Mouse (Mus musculus): ENCODE results near the gene Tmem120b. TPM values are rescaled to one million over a fixed set of nuclear protein-coding genes. Genes with fewer than 3 reads are reported as not detected.

Gene Tmem120b
- polyA plus RNA-seq, 1 experiment from 2014 or later = 9.0 TPM

- H3K27ac ChIP-seq = peak overlapping the region; percentile 100
- 0% methylated on average over 31 of the region's 31 CpGs for WGBS
- no peaks in the 10 kb centered on the region for H3K9me3 ChIP-seq
- H3K4me2 ChIP-seq = peak overlapping the region; percentile 100
- H3K4me1 ChIP-seq = peaks cover 49% of the 10 kb centered on the region
- peaks cover 14% of the 10 kb centered on the region for H3K36me3 ChIP-seq (replicated peaks)
- H3K9ac ChIP-seq = peak overlapping the region; percentile 99
- H3K4me3 ChIP-seq (replicated peaks) = peak overlapping the region; percentile 81
- H3K27me3 ChIP-seq = no peaks in the 10 kb centered on the region
- ATAC-seq (ENCODE audit: low FRiP score) = peak; percentile 72
These were observed 72.7 kb downstream of the Tmem120b start for GRCm38 (mm10) chr5:123140694-123141554.

GRCm38 (mm10) chr5:123141555-123142160 lies 73.4 kb downstream of the Tmem120b start:
- H3K4me2 ChIP-seq = peak overlapping the region; percentile 100
- peak; percentile 13 for ATAC-seq (ENCODE audit: low FRiP score)
- H3K4me3 ChIP-seq (replicated peaks) = peak overlapping the region; percentile 81
- H3K9ac ChIP-seq = peak overlapping the region; percentile 99
- H3K4me1 ChIP-seq = peaks cover 48% of the 10 kb centered on the region
- under 1% methylated on average over 37 of the region's 38 CpGs for WGBS
- H3K27ac ChIP-seq = peak overlapping the region; percentile 100
- H3K27me3 ChIP-seq = no peaks in the 10 kb centered on the region
- H3K36me3 ChIP-seq (replicated peaks) = peaks cover 21% of the 10 kb centered on the region
- H3K9me3 ChIP-seq = no peaks in the 10 kb centered on the region

GRCm38 (mm10) chr5:123142161-123143157 lies 74.2 kb downstream of the Tmem120b start, which contains the start of gene Setd1b:
Gene Setd1b, plus strand, starts transcription at chr5:123142193.
- peak within 1 kb of the TSS; percentile 100 for H3K4me2 ChIP-seq
- peaks cover 42% of the 10 kb centered on the region for H3K4me1 ChIP-seq
- ATAC-seq (ENCODE audit: low FRiP score) = peak; percentile 33; the same call in 1 of the 2 replicates
- no peaks in the 10 kb centered on the region for H3K27me3 ChIP-seq
- peak within 1 kb of the TSS; percentile 81 for H3K4me3 ChIP-seq (replicated peaks)
- H3K27ac ChIP-seq = peak within 1 kb of the TSS; percentile 100
- no peaks in the 10 kb centered on the region for H3K9me3 ChIP-seq
- peak within 1 kb of the TSS; percentile 99 for H3K9ac ChIP-seq
- H3K36me3 ChIP-seq (replicated peaks) = peaks cover 24% of the 10 kb centered on the region
- WGBS = under 1% methylated on average over 83 of the region's 103 CpGs

DNA sequence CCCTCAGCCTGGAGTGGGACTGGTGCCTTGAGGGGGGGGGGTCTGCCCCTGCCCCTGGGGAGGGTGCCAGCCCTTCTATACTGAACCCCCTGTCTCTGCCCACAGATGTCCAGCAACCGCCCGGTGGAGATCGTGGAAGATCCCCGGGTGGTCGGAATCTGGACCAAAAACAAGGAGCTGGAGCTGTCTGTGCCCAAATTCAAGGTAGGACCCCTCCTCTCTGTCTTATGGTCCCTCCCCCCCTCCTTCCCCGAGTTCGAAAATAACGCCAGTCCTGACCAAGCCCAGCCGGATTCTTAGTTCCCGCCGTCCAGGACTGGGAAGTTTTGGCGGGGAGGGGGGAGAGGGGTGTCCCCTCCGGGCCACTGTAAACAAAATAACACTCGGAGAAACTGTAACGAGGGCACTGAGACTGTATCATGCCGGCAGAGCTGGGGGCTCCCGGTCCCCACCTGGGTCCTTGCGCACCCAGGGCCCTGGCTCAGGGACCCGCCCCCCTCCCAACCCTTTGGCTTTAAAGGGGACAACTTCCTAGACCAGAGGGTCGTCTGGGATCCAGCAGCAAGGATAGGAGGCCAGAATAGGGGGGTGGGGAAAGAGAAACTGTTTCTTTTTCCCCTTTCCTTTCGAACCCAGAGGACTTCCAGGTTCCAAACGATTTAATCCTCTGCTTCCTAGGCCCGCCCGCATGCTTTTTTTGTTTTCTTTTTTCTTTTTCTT lies 75.2 kb downstream of the Tmem120b start:
- H3K27me3 ChIP-seq = no peaks in the 10 kb centered on the region
- no peak for ATAC-seq (ENCODE audit: low FRiP score)
- 1% methylated on average over 24 of the region's 24 CpGs for WGBS
- peak overlapping the region; percentile 100 for H3K4me2 ChIP-seq
- H3K4me1 ChIP-seq = peaks cover 43% of the 10 kb centered on the region
- H3K9me3 ChIP-seq = no peaks in the 10 kb centered on the region
- H3K27ac ChIP-seq = peak overlapping the region; percentile 100
- H3K9ac ChIP-seq = peak overlapping the region; percentile 99
- peak overlapping the region; percentile 81 for H3K4me3 ChIP-seq (replicated peaks)
- H3K36me3 ChIP-seq (replicated peaks) = peaks cover 33% of the 10 kb centered on the region

DNA sequence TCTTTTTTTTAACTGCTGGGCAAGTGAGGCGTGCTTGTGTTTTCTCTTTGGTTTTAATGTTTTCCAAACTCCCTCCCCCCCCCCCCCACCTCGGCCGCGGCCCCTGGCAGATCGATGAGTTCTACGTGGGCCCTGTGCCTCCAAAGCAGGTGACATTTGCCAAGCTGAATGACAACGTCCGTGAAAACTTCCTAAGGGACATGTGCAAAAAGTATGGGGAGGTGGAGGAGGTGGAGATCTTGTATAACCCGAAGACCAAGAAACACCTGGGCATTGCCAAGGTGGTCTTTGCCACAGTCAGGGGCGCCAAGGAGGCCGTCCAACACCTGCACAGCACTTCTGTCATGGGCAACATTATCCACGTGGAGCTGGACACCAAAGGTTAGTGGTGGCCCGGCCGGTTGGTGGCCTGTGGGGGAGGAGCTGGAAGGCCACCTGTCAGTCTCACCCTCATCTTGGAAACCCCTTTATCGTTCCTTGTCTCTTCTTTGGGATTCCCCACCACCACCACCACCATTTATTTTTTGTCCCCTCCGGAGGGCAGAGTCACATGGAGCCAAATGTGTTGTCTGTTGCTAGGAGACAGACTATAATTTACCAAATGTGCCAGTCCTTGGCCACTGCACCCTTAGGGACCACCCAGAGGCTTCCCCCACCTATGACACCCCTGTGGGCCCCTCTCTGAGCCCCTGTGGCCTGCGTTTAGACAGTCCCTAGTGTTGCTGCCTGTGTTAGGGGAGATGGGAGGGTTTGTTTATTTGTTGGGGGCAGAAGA lies 75.9 kb downstream of the Tmem120b start:
- 4% methylated on average over 17 of the region's 17 CpGs for WGBS
- ATAC-seq (ENCODE audit: low FRiP score) = no peak
- Histone ChIP-seq H3K27me3 (no peaks in the 10 kb centered on the region), H3K9me3 (no peaks in the 10 kb centered on the region), H3K36me3 (replicated peaks) (peaks cover 40% of the 10 kb centered on the region), H3K4me1 (peaks cover 50% of the 10 kb centered on the region), H3K9ac (peak overlapping the region; percentile 99), H3K4me2 (peak overlapping the region; percentile 100), H3K27ac (no peak overlapping the region), H3K4me3 (replicated peaks) (peak overlapping the region; percentile 81)

DNA sequence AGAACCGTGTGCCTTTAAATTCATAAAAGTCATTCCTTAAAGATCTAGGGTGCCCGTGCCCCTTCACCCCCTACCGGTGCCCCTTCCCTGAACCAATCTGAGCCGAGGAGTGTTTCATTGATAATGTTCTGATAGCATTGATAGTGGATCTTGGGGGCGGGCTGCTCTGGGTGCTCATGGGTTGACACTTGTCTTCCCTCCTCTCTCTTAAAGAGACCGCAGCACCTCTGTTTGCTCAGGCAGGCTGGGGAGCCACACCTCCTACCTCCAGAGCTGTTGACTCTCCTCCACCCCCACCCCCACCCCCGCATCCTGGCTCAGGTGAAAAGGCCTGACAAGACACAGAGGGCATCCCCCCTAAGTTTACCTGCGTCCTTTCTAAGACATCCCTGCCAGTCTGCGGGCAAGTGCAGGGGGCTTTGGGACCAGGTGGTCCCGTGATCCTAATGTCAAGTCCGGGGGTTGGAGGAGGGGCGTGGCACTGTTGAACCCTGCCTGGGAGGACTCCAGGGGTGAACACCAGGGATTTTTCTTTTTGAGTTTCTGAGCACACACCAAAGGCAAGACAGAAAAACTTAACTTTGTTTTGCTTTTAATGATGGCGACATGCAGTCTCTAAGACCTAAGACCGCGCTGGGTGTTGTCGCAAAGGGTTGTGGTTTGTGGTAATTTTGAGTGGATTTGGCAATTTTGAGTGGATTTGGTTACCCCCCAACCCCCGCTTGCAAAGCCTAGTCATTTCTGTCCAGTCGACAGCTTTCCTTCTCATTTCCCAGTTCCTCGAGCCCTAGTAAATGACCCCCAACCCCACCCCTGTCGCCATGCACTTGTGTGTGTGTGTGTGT lies 76.8 kb downstream of the Tmem120b start:
- H3K27me3 ChIP-seq = no peaks in the 10 kb centered on the region
- H3K4me3 ChIP-seq (replicated peaks) = peak overlapping the region; percentile 81
- H3K4me1 ChIP-seq = peaks cover 58% of the 10 kb centered on the region
- H3K36me3 ChIP-seq (replicated peaks) = peaks cover 45% of the 10 kb centered on the region
- no peak for ATAC-seq (ENCODE audit: low FRiP score)
- no peaks in the 10 kb centered on the region for H3K9me3 ChIP-seq
- 42% methylated on average over 20 of the region's 20 CpGs for WGBS
- H3K4me2 ChIP-seq = peak overlapping the region; percentile 100
- H3K9ac ChIP-seq = peak overlapping the region; percentile 99
- H3K27ac ChIP-seq = no peak overlapping the region

GRCm38 (mm10) chr5:123146357-123146756 lies 78.1 kb downstream of the Tmem120b start:
- peaks cover 72% of the 10 kb centered on the region for H3K4me1 ChIP-seq
- H3K27me3 ChIP-seq = no peaks in the 10 kb centered on the region
- H3K9me3 ChIP-seq = no peaks in the 10 kb centered on the region
- WGBS = 87% methylated on average over 11 of the region's 11 CpGs
- H3K36me3 ChIP-seq (replicated peaks) = peaks cover 58% of the 10 kb centered on the region
- no peak overlapping the region for H3K4me3 ChIP-seq (replicated peaks)
- ATAC-seq (ENCODE audit: low FRiP score) = no peak
- peak overlapping the region; percentile 100; the same call in 1 of the 2 replicates for H3K4me2 ChIP-seq
- no peak overlapping the region for H3K27ac ChIP-seq
- no peak overlapping the region for H3K9ac ChIP-seq

GRCm38 (mm10) chr5:123147569-123147968 lies 79.4 kb downstream of the Tmem120b start:
- H3K4me2 ChIP-seq = no peak overlapping the region
- H3K27me3 ChIP-seq = no peaks in the 10 kb centered on the region
- H3K9ac ChIP-seq = no peak overlapping the region
- no peak for ATAC-seq (ENCODE audit: low FRiP score)
- no peak overlapping the region for H3K27ac ChIP-seq
- peaks cover 74% of the 10 kb centered on the region for H3K4me1 ChIP-seq
- peaks cover 70% of the 10 kb centered on the region for H3K36me3 ChIP-seq (replicated peaks)
- no peak overlapping the region for H3K4me3 ChIP-seq (replicated peaks)
- WGBS = 87% methylated on average over 17 of the region's 17 CpGs
- H3K9me3 ChIP-seq = no peaks in the 10 kb centered on the region

DNA sequence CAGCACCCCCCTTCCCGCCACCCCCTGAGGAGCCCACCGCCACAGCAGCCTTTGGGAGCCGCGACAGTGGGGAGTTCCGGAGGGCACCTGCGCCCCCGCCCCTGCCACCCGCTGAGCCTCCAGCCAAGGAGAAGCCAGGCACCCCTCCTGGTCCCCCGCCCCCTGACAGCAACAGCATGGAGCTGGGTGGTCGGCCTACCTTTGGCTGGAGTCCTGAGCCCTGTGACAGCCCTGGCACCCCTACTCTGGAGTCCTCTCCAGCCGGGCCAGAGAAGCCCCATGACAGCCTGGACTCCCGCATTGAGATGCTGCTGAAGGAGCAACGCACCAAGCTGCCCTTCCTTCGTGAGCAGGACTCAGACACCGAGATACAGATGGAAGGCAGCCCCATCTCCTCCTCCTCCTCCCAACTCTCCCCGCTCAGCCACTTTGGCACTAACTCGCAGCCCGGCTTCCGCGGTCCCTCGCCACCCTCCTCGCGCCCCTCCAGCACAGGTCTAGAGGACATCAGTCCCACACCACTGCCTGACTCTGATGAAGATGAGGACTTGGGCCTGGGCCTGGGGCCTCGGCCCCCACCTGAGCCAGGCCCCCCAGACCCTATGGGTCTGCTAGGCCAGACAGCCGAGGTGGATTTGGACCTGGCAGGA lies 80.0 kb downstream of the Tmem120b start:
- H3K9me3 ChIP-seq = no peaks in the 10 kb centered on the region
- peaks cover 74% of the 10 kb centered on the region for H3K4me1 ChIP-seq
- no peak for ATAC-seq (ENCODE audit: low FRiP score)
- no peak overlapping the region; the same call in 1 of the 2 replicates for H3K9ac ChIP-seq
- WGBS = 85% methylated on average over 25 of the region's 25 CpGs
- no peak overlapping the region for H3K27ac ChIP-seq
- peak overlapping the region; percentile 1; the same call in 1 of the 2 replicates for H3K4me2 ChIP-seq
- no peak overlapping the region for H3K4me3 ChIP-seq (replicated peaks)
- H3K27me3 ChIP-seq = no peaks in the 10 kb centered on the region
- H3K36me3 ChIP-seq (replicated peaks) = peaks cover 77% of the 10 kb centered on the region
